Mouse (Mus musculus): ENCODE measurements at regions not wholly inside any gene's neighbourhood (a gene's known extent, or its start where the extent isn't known, plus 50 kb on each side); places are given as distances from the start of the nearest gene placed in this dataset.

DNA sequence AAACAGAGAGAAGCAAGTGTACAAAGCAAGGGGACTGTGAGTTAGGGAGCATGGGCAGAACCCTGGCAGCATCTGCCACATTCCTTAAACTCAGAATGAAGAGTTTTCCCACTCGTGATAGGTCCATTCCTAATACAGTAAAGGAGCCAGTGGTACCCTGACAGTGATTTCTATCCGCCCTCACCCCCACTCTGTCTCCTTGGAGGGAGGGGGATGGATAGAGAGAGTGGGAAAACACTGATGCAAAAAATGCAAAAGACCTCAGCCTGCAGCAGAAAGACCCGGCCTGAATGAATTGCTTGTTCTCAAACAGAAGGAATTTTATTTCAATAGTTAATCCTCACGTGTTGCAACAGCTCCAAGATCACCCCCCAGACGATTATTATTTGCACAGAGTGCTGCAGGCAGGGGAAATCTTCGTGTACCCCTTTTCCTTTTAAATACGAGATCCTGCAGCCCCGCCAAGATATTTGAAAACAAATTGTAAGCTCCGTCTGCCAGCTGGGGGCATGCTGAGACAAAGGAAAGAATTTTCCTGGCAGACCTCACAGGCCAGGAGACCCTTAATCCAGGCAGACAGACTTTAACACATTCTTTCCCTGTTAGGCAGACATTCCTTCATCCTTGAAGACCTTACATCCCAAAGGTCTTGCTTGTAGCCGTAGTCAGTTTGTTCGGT lies 68.4 kb upstream of the Kiz start:
- H3K27ac ChIP-seq (replicated peaks; ENCODE audit: insufficient read depth, low read depth, low read length), result no peak overlapping the region
- no peaks in the 10 kb centered on the region for H3K4me1 ChIP-seq (ENCODE audit: control insufficient read depth, insufficient read depth, low read length)
- WGBS, result 26% methylated on average over 11 of the region's 11 CpGs
- no peak overlapping the region for H3K9ac ChIP-seq (ENCODE audit: low read depth, low read length)
- H3K4me3 ChIP-seq (ENCODE audit: insufficient read depth, low read depth, low read length), result no peak overlapping the region
- no peaks in the 10 kb centered on the region for H3K79me2 ChIP-seq (ENCODE audit: control insufficient read depth, insufficient read depth, low read length)
- no peaks in the 10 kb centered on the region for H3K36me3 ChIP-seq (ENCODE audit: control insufficient read depth, insufficient read depth, low read length)
- TF ChIP-seq POLR2A (IDR thresholded peaks at IDR 0.05; ENCODE audit: extremely low read depth, insufficient read depth, low read length) (no peak), CTCF (IDR thresholded peaks at IDR 0.05; ENCODE audit: low read depth, low read length) (no peak)
- no peak for DNase-seq (ENCODE audit: extremely low read depth, low read depth, low spot score)
- H3K27me3 ChIP-seq (ENCODE audit: control insufficient read depth, insufficient read depth, low read length), result no peaks in the 10 kb centered on the region

- H3K4me3 ChIP-seq (ENCODE audit: insufficient read depth, low read depth, low read length), result no peak overlapping the region
- no peak overlapping the region for H3K27ac ChIP-seq (replicated peaks; ENCODE audit: insufficient read depth, low read depth, low read length)
- H3K79me2 ChIP-seq (ENCODE audit: control insufficient read depth, insufficient read depth, low read length), result no peaks in the 10 kb centered on the region
- TF ChIP-seq CTCF (IDR thresholded peaks at IDR 0.05; ENCODE audit: low read depth, low read length) (no peak), POLR2A (IDR thresholded peaks at IDR 0.05; ENCODE audit: extremely low read depth, insufficient read depth, low read length) (no peak)
- H3K9ac ChIP-seq (ENCODE audit: low read depth, low read length), result no peak overlapping the region
- H3K27me3 ChIP-seq (ENCODE audit: control insufficient read depth, insufficient read depth, low read length), result no peaks in the 10 kb centered on the region
- 63% methylated on average over 5 of the region's 5 CpGs for WGBS
- no peaks in the 10 kb centered on the region for H3K4me1 ChIP-seq (ENCODE audit: control insufficient read depth, insufficient read depth, low read length)
- no peaks in the 10 kb centered on the region for H3K36me3 ChIP-seq (ENCODE audit: control insufficient read depth, insufficient read depth, low read length)
- DNase-seq (ENCODE audit: extremely low read depth, low read depth, low spot score), result no peak
Measured at GRCm38 (mm10) chr2:146787811-146788455, 67.7 kb upstream of the Kiz start.

DNA sequence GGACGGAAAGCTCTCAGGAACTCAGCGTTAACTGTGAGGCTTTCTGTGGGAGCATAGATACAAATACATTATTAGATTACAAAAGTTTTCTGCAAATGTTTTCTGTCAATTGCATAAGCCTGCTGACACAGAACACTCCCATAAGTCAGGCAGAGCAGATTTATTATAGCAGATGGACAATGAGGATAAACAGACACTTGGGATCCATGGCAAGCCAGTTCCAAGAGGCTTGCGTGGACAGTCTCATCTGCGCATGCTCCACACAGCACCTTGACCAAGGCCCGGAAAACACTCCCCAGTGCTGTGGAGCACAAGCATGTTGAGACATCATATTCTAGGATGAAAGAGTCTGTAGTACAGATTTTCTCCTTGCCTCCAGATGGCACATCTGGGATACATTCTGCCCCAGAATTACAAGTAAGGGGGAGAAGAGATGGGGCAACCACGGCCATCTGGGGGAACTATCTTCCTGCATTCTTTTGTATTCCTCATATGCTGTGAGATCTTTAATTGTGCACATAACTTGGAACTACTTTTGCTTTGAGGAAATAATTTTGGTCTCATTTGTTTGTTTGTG lies 62.7 kb upstream of the Kiz start:
- Histone ChIP-seq H3K36me3 (ENCODE audit: control insufficient read depth, insufficient read depth, low read length) (no peaks in the 10 kb centered on the region), H3K27ac (replicated peaks; ENCODE audit: insufficient read depth, low read depth, low read length) (no peak overlapping the region), H3K4me3 (ENCODE audit: insufficient read depth, low read depth, low read length) (no peak overlapping the region), H3K4me1 (ENCODE audit: control insufficient read depth, insufficient read depth, low read length) (no peaks in the 10 kb centered on the region), H3K27me3 (ENCODE audit: control insufficient read depth, insufficient read depth, low read length) (no peaks in the 10 kb centered on the region), H3K79me2 (ENCODE audit: control insufficient read depth, insufficient read depth, low read length) (no peaks in the 10 kb centered on the region), H3K9ac (ENCODE audit: low read depth, low read length) (no peak overlapping the region)
- no peak for DNase-seq (ENCODE audit: extremely low read depth, low read depth, low spot score)
- 86% methylated on average over 6 of the region's 6 CpGs for WGBS
- TF ChIP-seq POLR2A (IDR thresholded peaks at IDR 0.05; ENCODE audit: extremely low read depth, insufficient read depth, low read length) (no peak), CTCF (IDR thresholded peaks at IDR 0.05; ENCODE audit: low read depth, low read length) (no peak)

GRCm38 (mm10) chr2:146802973-146803372 lies 52.7 kb upstream of the Kiz start:
- TF ChIP-seq POLR2A (IDR thresholded peaks at IDR 0.05; ENCODE audit: extremely low read depth, insufficient read depth, low read length) (no peak), CTCF (IDR thresholded peaks at IDR 0.05; ENCODE audit: low read depth, low read length) (no peak)
- no peak for DNase-seq (ENCODE audit: extremely low read depth, low read depth, low spot score)

More at GRCm38 (mm10) chr2:146802973-146803372, 52.7 kb upstream of the Kiz start:
- H3K9ac ChIP-seq (ENCODE audit: low read depth, low read length), result no peak overlapping the region
- H3K27ac ChIP-seq (replicated peaks; ENCODE audit: insufficient read depth, low read depth, low read length), result no peak overlapping the region
- H3K4me1 ChIP-seq (ENCODE audit: control insufficient read depth, insufficient read depth, low read length), result no peaks in the 10 kb centered on the region
- H3K27me3 ChIP-seq (ENCODE audit: control insufficient read depth, insufficient read depth, low read length), result 0 out of 2 replicates have a peak, but pooled peaks cover 2% of the 10 kb centered on the region
- H3K36me3 ChIP-seq (ENCODE audit: control insufficient read depth, insufficient read depth, low read length), result no peaks in the 10 kb centered on the region
- no peaks in the 10 kb centered on the region for H3K79me2 ChIP-seq (ENCODE audit: control insufficient read depth, insufficient read depth, low read length)
- no peak overlapping the region for H3K4me3 ChIP-seq (ENCODE audit: insufficient read depth, low read depth, low read length)
